Mouse (Mus musculus): ENCODE data around the gene Ak1. TPM values are rescaled to one million over a fixed set of nuclear protein-coding genes. Genes with fewer than 3 reads are reported as not detected.

Ak1 gene
- total and polyA plus RNA-seq, 2 experiments from 2014 or later: 572 to 721 TPM

DNA sequence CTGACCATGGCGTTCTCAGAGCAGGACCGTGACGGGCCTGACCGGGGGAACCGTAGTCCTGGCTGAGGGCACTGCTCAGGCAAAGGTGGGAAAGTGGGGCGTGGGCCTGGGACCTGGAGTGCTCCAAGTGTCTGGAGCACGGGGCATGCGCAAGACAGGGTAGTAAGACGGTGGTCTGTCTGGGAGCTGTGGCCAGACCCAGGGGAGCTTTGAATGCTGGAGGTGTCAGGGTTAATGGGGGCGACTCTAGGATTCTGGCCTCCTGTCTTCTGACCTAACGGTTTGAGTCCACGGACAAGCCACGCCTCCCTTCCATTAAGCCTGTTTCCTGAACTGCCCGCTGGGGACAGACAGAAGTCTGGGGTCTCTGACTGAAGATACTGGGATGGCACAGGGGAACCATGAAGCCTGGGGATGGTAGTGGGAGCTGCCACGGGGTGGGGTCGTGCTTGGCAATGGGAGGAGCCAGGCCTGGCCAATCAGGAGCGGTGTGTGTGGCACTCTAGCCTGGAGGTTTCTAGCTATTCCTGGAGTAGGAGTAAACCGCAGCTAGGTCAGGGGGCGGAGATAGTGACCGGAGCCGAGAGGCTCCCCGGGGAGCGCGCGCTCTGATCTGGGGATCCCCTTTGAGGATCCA lies 13.3 kb upstream of the Ak1 start:
- WGBS: 3% methylated on average over 25 of the region's 25 CpGs
- Histone ChIP-seq H3K27me3 (ENCODE audit: control insufficient read depth, insufficient read depth, low read length) (no peaks in the 10 kb centered on the region), H3K4me2 (ENCODE audit: low read depth, low read length) (peak overlapping the region; percentile 91), H3K4me1 (ENCODE audit: control insufficient read depth, insufficient read depth) (peaks cover 25% of the 10 kb centered on the region), H3K4me3 (ENCODE audit: low read depth, low read length) (peak overlapping the region; percentile 76), H3K9ac (replicated peaks; ENCODE audit: low read depth, low read length) (peak overlapping the region; percentile 43), H3K36me3 (replicated peaks; ENCODE audit: control insufficient read depth, insufficient read depth, low read length) (peaks cover 4% of the 10 kb centered on the region; the same call in 1 of the 2 replicates), H3K27ac (ENCODE audit: low read depth) (peak overlapping the region; percentile 86), H3K9me3 (replicated peaks; ENCODE audit: control insufficient read depth, low read length) (no peaks in the 10 kb centered on the region)
- peak; percentile 79 for ATAC-seq (ENCODE audit: insufficient read depth, low read depth)
- no peak for TF ChIP-seq EP300 (IDR thresholded peaks at IDR 0.05; ENCODE audit: low read depth)
- no peak for TF ChIP-seq CTCF (IDR thresholded peaks at IDR 0.05; ENCODE audit: low read depth)
- DNase-seq (ENCODE audit: low spot score): peak; percentile 91

DNA sequence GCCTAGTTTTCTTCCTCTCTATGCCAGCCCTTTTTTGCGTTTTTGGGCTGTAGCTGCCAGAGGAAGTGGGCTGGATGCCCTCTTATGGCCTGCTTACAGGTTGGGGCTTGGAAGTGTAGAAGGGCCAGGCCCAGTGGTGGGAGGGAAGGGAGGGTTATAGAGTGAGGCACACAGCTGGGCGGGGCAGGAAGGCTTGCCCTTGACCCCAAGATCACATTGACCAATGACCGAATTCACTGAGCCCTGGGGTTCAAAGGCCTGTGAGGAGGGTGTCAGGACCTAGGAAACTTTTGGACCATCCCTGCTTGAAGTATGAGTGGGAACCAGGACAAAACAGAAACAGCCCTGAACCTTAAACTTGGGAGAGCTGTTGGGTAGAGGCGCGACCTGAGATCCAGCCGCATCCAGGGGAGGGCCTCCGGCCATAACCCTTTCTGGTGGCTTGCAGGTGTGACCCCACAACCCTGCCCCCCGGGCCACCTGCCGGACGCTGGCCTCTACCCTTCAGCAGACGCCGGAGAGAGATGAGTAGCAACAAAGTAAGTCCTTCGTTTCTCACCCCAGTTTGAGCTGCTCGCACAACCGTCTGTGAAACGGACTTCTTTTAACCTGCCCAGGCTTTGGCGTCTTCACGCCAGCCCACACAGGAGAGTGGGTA lies 12.7 kb upstream of the Ak1 start:
- ATAC-seq (ENCODE audit: insufficient read depth, low read depth) (peak; percentile 67), DNase-seq (ENCODE audit: low spot score) (no peak)
- peak overlapping the region; percentile 76 for H3K4me3 ChIP-seq (ENCODE audit: low read depth, low read length)
- peaks cover 10% of the 10 kb centered on the region for H3K36me3 ChIP-seq (replicated peaks; ENCODE audit: control insufficient read depth, insufficient read depth, low read length)
- H3K27me3 ChIP-seq (ENCODE audit: control insufficient read depth, insufficient read depth, low read length): no peaks in the 10 kb centered on the region
- H3K27ac ChIP-seq (ENCODE audit: low read depth): peak overlapping the region; percentile 86
- no peak for TF ChIP-seq CTCF (IDR thresholded peaks at IDR 0.05; ENCODE audit: low read depth)
- TF ChIP-seq EP300 (IDR thresholded peaks at IDR 0.05; ENCODE audit: low read depth): no peak
- H3K4me1 ChIP-seq (ENCODE audit: control insufficient read depth, insufficient read depth): peaks cover 25% of the 10 kb centered on the region
- WGBS: 48% methylated on average over 18 of the region's 18 CpGs
- peak overlapping the region; percentile 43 for H3K9ac ChIP-seq (replicated peaks; ENCODE audit: low read depth, low read length)
- H3K4me2 ChIP-seq (ENCODE audit: low read depth, low read length): peak overlapping the region; percentile 91
- H3K9me3 ChIP-seq (replicated peaks; ENCODE audit: control insufficient read depth, low read length): no peaks in the 10 kb centered on the region

DNA sequence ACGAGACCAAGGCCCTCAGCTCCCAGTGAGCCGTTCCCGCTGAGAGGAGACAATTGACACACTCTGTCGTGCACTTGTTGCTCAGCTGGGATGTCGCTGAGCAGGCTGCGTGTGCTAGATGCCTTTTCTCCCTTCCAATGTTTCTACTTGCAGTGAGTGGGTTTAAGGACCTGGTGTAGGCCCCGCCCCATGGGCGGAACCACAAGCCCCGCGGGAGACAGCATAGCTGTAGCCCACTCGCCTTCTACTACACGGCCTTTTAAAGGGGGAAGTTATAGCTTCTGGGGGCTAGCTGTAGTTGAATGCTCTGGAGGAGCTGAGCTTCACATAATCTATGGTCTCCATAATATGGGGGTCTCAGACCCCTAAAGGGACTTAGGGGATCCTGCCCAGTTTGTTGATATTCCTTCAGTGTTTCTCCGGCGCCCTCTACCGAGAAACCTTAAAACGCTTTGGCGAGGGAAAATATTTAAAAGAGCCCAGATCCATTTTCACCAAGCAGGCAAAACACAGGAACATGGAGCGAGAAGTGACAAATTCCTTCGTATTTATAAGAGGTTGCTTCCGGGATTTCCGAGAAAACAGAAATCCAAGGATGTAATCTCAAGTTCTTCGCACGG lies 10.8 kb upstream of the Ak1 start:
- 9% methylated on average over 23 of the region's 23 CpGs for whole genome bisulfite sequencing
- Histone ChIP-seq H3K4me3 (ENCODE audit: low read depth, low read length) (peak overlapping the region; percentile 45), H3K9me3 (replicated peaks; ENCODE audit: control insufficient read depth, low read length) (no peaks in the 10 kb centered on the region), H3K27ac (ENCODE audit: low read depth) (peak overlapping the region; percentile 61), H3K4me2 (ENCODE audit: low read depth, low read length) (peak overlapping the region; percentile 91), H3K27me3 (ENCODE audit: control insufficient read depth, insufficient read depth, low read length) (no peaks in the 10 kb centered on the region), H3K4me1 (ENCODE audit: control insufficient read depth, insufficient read depth) (peaks cover 25% of the 10 kb centered on the region), H3K9ac (replicated peaks; ENCODE audit: low read depth, low read length) (peak overlapping the region; percentile 23), H3K36me3 (replicated peaks; ENCODE audit: control insufficient read depth, insufficient read depth, low read length) (peaks cover 26% of the 10 kb centered on the region)
- ATAC-seq (ENCODE audit: insufficient read depth, low read depth) (no peak), DNase-seq (ENCODE audit: low spot score) (no peak)
- TF ChIP-seq EP300 (IDR thresholded peaks at IDR 0.05; ENCODE audit: low read depth): no peak
- TF ChIP-seq CTCF (IDR thresholded peaks at IDR 0.05; ENCODE audit: low read depth): peak; percentile 48

DNA sequence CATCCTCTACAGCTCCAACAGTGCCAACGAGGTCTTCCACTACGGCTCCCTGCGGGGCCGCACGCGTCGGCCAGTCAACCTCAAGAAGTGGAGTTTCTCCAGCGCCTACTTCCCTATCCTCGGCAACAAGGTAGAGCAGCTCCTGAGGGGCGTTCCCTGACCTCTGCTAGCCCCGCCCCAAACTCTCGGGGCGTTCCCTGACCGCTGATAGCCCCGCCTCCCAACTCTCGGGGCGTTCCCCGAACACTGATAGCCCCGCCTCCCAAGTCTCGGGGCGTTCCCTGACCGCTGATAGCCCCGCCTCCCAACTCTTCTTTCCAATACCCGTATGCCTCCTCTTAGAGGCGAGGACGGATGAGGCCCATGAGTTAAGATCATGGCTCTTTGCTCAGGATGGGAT lies 9.3 kb upstream of the Ak1 start:
- ATAC-seq (ENCODE audit: insufficient read depth, low read depth): no peak
- no peak overlapping the region for H3K4me2 ChIP-seq (ENCODE audit: low read depth, low read length)
- TF ChIP-seq CTCF (IDR thresholded peaks at IDR 0.05; ENCODE audit: low read depth) (no peak), EP300 (IDR thresholded peaks at IDR 0.05; ENCODE audit: low read depth) (no peak)
- no peak for DNase-seq (ENCODE audit: low spot score)
- H3K4me1 ChIP-seq (ENCODE audit: control insufficient read depth, insufficient read depth): peaks cover 23% of the 10 kb centered on the region
- no peak overlapping the region for H3K4me3 ChIP-seq (ENCODE audit: low read depth, low read length)
- H3K36me3 ChIP-seq (replicated peaks; ENCODE audit: control insufficient read depth, insufficient read depth, low read length): peaks cover 32% of the 10 kb centered on the region
- no peak overlapping the region for H3K9ac ChIP-seq (replicated peaks; ENCODE audit: low read depth, low read length)
- H3K9me3 ChIP-seq (replicated peaks; ENCODE audit: control insufficient read depth, low read length): no peaks in the 10 kb centered on the region
- 79% methylated on average over 26 of the region's 26 CpGs for WGBS
- H3K27ac ChIP-seq (ENCODE audit: low read depth): no peak overlapping the region
- H3K27me3 ChIP-seq (ENCODE audit: control insufficient read depth, insufficient read depth, low read length): no peaks in the 10 kb centered on the region

DNA sequence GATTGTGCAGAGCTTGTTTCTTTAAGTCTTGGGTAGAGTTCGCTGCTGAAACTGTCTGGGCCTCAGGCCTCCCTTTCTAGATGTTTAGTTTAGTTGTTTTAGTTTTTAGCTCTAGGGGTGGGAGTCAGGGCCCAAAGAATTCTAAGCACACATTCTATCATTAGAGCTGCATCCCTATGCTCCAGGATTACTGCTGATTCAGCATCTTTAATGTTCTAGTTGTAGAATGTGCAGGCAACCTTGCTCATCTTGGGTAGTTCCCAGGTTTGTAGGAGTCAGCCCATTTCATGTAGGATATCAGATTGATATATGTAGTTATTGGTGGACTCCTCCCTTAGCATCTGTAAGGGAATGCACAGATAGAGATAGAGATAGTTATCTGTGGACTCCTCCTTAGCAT lies 4.4 kb upstream of the Ak1 start:
- no peak overlapping the region for H3K9ac ChIP-seq (replicated peaks; ENCODE audit: low read depth, low read length)
- H3K4me3 ChIP-seq (ENCODE audit: low read depth, low read length): no peak overlapping the region
- 100% methylated on average over 1 of the region's 1 CpGs for WGBS
- no peak overlapping the region for H3K4me2 ChIP-seq (ENCODE audit: low read depth, low read length)
- H3K9me3 ChIP-seq (replicated peaks; ENCODE audit: control insufficient read depth, low read length): no peaks in the 10 kb centered on the region
- peaks cover 52% of the 10 kb centered on the region for H3K36me3 ChIP-seq (replicated peaks; ENCODE audit: control insufficient read depth, insufficient read depth, low read length)
- H3K27me3 ChIP-seq (ENCODE audit: control insufficient read depth, insufficient read depth, low read length): no peaks in the 10 kb centered on the region
- H3K27ac ChIP-seq (ENCODE audit: low read depth): no peak overlapping the region
- H3K4me1 ChIP-seq (ENCODE audit: control insufficient read depth, insufficient read depth): peaks cover 25% of the 10 kb centered on the region
- DNase-seq (ENCODE audit: low spot score) (no peak), ATAC-seq (ENCODE audit: insufficient read depth, low read depth) (no peak)
- TF ChIP-seq EP300 (IDR thresholded peaks at IDR 0.05; ENCODE audit: low read depth): no peak
- TF ChIP-seq CTCF (IDR thresholded peaks at IDR 0.05; ENCODE audit: low read depth): no peak

Measured in heart, postnatal 0 days (tissue).